Mouse (Mus musculus): Measurements from ENCODE around the gene Alg14.

The Alg14 gene

DNA sequence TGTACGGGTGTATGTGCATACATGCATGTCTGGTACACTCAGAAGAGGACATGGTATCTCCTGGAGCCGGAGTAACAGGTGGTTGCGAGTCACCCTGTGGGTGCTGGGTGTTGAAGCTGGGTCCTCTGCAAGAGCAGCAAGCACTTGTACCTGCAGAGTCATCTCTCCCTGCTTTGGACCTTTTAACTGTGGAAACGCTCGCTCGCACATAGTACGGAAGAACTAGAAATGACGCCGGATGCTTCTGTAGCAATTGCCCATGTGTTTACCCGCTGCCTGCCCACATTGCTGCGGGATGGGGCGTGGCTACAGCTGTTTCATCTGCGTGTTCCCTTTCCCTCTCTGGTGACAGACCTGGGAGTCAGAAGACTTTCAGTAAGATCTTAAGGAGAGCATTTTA, 78.7 kb downstream of the Alg14 start:
- peak; percentile 77 for DNase-seq

DNA sequence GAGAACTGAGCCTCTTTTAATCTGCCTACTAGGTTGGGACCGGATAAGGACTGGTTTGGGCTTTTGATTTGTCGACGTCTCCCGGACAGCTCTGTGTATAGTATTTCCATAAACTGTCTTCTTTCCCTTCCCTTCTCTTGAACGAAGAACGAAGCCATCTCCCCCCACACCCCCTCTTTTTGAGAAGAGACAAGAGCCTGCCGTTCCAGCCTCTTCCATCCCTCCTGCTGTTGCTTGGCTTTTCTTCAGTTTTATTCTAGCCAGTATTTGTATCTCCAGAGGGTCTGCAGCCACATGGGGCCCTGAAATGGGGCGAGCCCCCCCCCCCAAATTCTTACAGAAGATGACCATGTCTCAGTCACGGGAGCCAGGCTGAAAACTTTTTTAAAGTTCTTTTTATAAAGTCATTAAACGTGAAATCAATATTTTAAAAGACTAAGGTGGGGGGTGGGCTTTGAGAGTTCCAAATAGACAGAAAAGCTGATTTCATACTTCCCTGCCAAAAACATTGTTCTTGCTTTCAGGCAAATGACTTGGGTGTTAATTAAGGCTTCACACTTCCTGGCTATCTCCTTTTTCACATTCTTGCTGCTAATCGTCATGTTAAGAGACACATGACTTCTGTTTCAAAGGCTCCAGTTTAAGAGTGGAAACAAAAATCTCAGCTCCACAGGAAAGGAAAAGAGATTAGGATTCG, 79.4 kb downstream of the Alg14 start:
- DNase-seq, result no peak

DNA sequence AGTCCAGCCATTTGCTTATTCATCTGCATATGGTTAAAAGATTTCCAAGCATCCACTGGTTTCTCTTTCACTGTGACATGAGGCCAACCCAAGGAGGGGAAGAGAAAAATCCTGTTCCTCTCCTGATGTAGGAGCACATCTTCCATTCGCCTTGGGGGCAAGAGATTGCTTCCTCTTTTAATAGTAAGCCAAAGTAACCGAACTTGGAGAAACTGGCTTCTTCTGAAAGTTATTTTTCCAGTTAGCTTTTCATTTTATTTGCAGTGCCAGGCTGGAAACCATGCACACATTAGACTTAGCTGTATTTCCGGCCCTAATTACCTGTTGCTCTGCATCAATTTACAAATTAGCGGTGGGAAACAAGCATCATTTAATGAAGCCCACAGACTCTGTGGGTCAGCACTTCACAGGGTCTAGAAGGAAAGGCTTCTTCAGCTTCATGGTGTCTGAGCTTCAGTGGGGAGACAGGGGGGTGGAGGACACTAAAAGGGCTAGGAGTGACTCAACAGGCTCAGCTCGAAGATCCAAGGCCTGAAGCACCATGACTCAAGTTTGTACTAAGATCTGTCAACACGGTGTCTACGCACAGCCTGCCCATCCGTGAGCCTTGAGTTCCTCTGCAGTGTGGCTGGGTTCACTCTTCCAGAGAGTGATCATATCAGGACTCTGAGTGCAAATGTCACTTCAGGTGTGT, 80.1 kb downstream of the Alg14 start:
- no peak for DNase-seq

GRCm38 (mm10) chr3:121373897-121374441, 82.4 kb downstream of the Alg14 start:
- no peak for DNase-seq

DNA sequence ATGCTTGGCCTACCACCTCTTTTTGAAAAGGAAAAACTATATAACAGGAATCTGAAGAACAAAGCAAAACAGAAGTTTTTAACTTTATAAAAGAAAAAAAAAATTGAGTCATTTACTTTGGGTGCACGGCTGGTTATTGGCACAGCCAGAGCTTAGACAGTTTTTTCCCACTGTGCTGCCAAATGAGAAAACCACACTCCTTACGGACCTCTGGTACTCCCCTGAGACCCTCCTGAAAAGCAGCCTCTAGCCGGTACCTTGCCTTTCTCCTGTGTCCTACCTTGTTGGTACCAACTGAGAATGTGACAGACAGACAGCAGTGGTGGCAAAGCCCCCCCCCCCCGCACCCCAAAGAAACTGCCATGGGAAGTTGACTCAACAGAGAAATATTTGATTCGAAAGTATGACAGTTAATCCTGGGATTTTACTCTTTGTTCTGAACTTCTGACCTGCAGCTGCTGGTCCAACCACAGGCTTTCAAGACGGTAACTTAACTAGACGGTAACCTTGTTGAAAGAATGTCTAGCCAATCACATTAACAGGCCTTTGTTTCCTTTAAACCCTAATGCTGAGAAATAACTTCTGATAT, 84.1 kb downstream of the Alg14 start:
- DNase-seq, result no peak

GRCm38 (mm10) chr3:121378708-121379612, 87.4 kb downstream of the Alg14 start:
- no peak for DNase-seq

- DNase-seq, result no peak
Measured at GRCm38 (mm10) chr3:121379699-121380098, 88.1 kb downstream of the Alg14 start.

GRCm38 (mm10) chr3:121387471-121388009, 96.0 kb downstream of the Alg14 start:
- DNase-seq, result no peak

- no peak for DNase-seq
Measured at GRCm38 (mm10) chr3:121389366-121389765, 97.8 kb downstream of the Alg14 start.

DNA sequence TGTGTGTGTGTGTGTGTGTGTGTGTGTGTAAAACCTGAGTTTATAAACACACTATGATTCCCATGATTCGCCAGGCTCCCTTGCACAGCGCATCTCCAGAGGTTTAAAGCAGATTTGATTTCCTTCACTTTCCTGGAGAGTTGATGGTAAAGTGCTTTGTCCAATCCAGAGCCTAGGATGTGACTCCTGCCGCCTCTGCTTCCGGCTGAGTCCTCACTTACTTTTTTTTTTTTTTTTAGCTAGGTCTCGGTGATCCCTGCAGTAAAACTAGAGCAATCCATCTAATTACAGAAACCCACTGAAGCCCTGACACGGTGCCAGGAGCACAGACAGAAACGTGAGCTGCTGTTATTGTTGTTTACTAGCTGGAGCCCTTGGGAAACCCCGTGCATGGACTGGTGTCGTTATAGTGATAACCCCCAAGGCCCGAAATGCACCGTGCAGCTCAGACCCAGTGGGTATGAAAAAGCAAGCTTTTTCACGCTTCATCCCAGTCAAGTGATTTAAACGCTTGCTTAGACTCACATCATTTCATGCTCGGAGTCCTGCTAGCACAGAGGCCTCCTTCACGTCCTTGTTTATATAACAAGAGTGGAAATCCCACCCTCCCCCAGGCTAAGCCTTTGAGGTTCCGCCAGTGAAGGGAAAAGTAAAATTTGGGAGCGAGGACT, 98.4 kb downstream of the Alg14 start:
- no peak for DNase-seq

GRCm38 (mm10) chr3:121390724-121391123, 99.2 kb downstream of the Alg14 start:
- DNase-seq, result no peak

- no peak for DNase-seq
Measured at GRCm38 (mm10) chr3:121395588-121396295, 104.2 kb downstream of the Alg14 start.

DNA sequence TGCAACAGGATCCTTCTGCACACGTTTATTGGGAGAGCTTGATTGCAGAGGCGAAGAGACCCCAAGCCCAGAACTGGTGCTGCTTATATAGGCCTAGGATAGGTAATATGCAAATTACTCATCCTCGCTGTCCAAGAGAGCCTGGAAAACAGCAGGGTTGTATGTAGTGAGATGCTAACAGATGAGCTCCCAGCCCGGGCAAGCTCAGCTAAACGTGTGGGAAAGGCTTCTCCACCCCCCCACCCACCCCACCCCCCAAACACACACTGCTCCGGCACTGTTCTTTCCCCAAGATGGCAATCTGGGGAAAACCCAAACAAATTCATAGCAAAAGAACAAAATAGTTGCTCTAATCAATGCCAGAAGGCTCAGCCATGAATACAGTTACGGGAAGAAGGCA, 105.0 kb downstream of the Alg14 start:
- DNase-seq, result no peak

DNA sequence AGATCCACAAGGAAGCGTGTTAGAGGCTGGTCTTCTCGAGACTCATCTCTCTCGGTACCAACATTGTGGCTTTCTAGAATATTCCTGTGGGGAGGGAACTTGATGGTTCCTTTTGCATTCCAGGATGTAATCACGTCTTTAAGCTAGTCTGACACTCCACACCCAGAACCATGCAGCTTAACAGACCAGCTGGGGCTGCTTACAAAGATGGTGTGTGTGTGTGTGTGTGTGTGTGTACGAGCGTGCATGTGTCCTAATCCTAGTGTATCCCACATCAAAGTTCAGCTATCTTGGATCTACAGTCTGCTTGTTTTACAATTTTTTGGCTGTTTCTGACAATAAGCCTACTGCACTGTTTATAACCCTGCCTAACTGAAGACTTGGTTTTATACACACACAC, 105.4 kb downstream of the Alg14 start:
- DNase-seq, result no peak

DNA sequence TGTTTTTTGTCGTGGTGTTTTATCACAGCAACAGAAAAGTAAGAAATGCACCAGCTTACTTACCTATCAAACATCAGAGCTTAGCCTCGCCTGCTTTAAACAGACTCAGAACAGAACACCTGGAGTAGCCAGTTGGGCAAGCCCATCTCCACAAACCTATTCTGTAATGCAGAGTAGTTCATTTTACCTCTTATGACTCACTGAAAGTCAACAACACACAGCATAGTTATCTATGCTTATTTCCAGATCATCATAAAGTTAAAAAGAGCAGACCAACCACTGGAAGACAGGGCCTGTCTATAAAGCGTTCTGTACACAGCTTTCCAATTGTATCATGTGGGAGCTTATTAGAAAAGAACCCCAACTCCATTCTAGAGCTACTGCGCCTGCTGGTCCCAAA, 109.8 kb downstream of the Alg14 start:
- no peak for DNase-seq

DNA sequence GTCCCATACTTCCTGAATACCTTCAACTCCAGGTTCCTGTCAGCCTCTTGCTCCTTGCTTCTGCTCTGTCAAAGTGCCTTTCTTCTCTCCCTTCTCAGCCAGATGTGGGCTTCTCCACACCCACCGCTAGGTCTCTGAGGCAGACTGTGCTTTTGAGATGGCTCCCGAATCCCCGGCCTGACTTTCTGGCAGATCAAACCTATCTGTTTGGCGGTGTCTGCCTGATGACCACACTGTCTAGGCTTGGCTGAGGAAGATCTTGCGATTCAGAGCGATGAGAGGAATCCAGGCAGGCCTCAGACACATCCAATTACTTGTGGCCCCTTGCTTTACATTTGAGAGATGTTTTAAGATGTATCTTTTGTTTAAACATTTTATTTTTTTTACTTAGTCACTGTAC, 110.5 kb downstream of the Alg14 start:
- no peak for DNase-seq

- DNase-seq, result no peak
Measured at GRCm38 (mm10) chr3:121403449-121403848, 111.9 kb downstream of the Alg14 start.

DNA sequence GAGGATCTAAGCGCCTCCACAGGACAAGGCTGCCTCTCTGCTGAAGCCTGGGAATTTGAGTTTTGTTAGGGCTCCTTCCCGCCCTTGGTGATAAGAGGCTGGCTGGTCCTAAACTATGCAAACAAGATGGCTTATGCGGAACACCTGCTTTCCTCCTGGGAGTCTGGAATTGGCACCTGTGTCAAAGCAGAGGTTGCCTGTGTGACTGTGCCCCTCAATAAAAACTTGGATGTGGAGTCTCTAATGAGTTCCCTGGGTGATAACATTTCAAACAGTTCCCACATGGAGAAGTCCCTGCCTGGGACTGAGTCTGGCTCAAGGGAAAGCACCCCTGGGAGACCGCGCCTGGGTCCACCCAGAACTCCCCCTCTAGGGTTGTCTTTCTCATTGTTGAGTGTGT, 113.5 kb downstream of the Alg14 start:
- no peak for DNase-seq

GRCm38 (mm10) chr3:121407417-121407816, 115.8 kb downstream of the Alg14 start:
- DNase-seq, result no peak

GRCm38 (mm10) chr3:121408386-121408785, 116.8 kb downstream of the Alg14 start:
- DNase-seq, result no peak

DNA sequence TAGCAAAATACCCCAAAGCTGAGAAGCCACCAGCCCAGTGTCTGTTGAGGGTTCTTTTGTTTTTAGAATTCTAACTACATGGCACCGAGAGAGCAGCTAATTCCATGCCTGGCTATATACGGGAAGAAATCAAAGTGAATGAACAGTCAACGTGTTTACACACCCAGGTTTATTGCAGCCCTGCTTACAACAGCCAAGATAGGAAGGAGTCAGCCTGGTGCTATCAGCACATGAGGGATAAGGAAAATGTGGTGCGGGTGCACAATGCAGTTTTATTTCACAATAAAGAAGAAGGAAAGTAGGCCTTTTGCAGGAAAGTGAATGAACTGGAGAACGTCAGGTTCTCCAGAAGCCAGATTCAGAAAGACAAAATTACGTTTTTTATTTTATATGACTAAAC, 119.9 kb downstream of the Alg14 start:
- DNase-seq, result no peak
